22 mouse cellular contexts compared by ENCODE assay signal in the genomic region with DNA sequence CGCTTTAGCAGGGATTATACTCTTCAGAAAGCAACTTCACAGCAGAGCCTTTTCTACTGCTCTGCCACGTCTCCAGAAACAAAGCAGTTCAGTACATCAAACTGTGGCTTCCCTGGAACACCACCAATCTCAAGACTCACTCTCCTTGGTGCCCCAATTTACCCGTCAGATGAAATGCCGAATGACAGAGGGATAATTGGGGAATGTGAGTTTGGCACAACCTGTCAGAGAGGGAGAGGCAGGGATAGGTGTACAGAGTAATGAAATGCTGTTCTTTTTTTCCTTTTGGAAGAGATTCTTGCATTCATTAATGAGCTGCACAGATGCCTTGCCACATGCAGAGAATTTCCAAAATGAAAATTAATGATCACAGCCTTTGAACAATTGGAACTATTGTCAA.
DNase-seq lines count a peak whose midpoint lies in the region; ATAC-seq and TF ChIP-seq lines count a peak whose summit lies in the region.
"Had no signal": no experiment of that assay in that cellular context is flagged by ENCODE, and none has a peak within 500 bp of the region (broad histone marks: within the 10 kb centered on the region; RNA-seq: fewer than 3 reads in every experiment).

No protein-coding gene starts in this region.

- no peak overlapping the region for H3K4me3 ChIP-seq in forebrain, embryonic 11.5 days (ENCODE audit: low read depth, low read length)
- H3K4me3 ChIP-seq in forebrain, embryonic 10.5 days = no peak overlapping the region
- no peak overlapping the region for H3K4me3 ChIP-seq in midbrain, embryonic 16.5 days (ENCODE audit: low read depth, low read length)
- H3K4me3 ChIP-seq in midbrain, embryonic 11.5 days (ENCODE audit: low read depth, low read length) = no peak overlapping the region
- no peak overlapping the region for H3K4me3 ChIP-seq in forebrain, postnatal 0 days (ENCODE audit: low read depth, low read length)
- no peak overlapping the region for H3K4me3 ChIP-seq in neural tube, embryonic 15.5 days (replicated peaks)
- H3K4me3 ChIP-seq: heart, embryonic 13.5 days; intestine, embryonic 15.5 days; kidney, embryonic 15.5 days; limb, embryonic 15.5 days; liver, embryonic 15.5 days; midbrain, embryonic 12.5 days had no signal

- H3K27me3 ChIP-seq in forebrain, embryonic 11.5 days (ENCODE audit: control insufficient read depth, insufficient read depth, low read length) = no peaks in the 10 kb centered on the region
- H3K27me3 ChIP-seq in forebrain, embryonic 10.5 days (ENCODE audit: poor library complexity, severe bottlenecking) = no peaks in the 10 kb centered on the region
- no peaks in the 10 kb centered on the region for H3K27me3 ChIP-seq in midbrain, embryonic 16.5 days (ENCODE audit: control insufficient read depth, insufficient read depth, low read depth, low read length)
- no peaks in the 10 kb centered on the region for H3K27me3 ChIP-seq in midbrain, embryonic 11.5 days (ENCODE audit: control insufficient read depth, insufficient read depth, low read length)
- H3K27me3 ChIP-seq in forebrain, postnatal 0 days (ENCODE audit: insufficient read depth, low read length) = no peaks in the 10 kb centered on the region
- H3K27me3 ChIP-seq in neural tube, embryonic 15.5 days (replicated peaks) = no peaks in the 10 kb centered on the region
- H3K27me3 ChIP-seq: heart, embryonic 13.5 days; intestine, embryonic 15.5 days; kidney, embryonic 15.5 days; limb, embryonic 15.5 days; liver, embryonic 15.5 days; midbrain, embryonic 12.5 days had no signal

- TF ChIP-seq CTCF in forebrain, postnatal 0 days (IDR thresholded peaks at IDR 0.05; ENCODE audit: low read depth) = no peak

- WGBS in forebrain, embryonic 11.5 days = 30% methylated on average over 4 of the region's 4 CpGs
- 46% methylated on average over 4 of the region's 4 CpGs for WGBS in forebrain, embryonic 10.5 days
- WGBS in midbrain, embryonic 16.5 days = 31% methylated on average over 4 of the region's 4 CpGs
- 39% methylated on average over 4 of the region's 4 CpGs for WGBS in midbrain, embryonic 11.5 days
- 13% methylated on average over 4 of the region's 4 CpGs for WGBS in forebrain, postnatal 0 days
- 73% methylated on average over 4 of the region's 4 CpGs for WGBS in neural tube, embryonic 15.5 days

- no peak overlapping the region for H3K4me2 ChIP-seq in forebrain, embryonic 11.5 days (ENCODE audit: low read depth, low read length, severe bottlenecking)
- H3K4me2 ChIP-seq in midbrain, embryonic 16.5 days (ENCODE audit: low read length) = no peak overlapping the region
- no peak overlapping the region for H3K4me2 ChIP-seq in midbrain, embryonic 11.5 days
- no peak overlapping the region for H3K4me2 ChIP-seq in forebrain, postnatal 0 days (ENCODE audit: low read depth)
- no peak overlapping the region for H3K4me2 ChIP-seq in neural tube, embryonic 15.5 days
- H3K4me2 ChIP-seq: heart, embryonic 13.5 days; hindbrain, embryonic 14.5 days; intestine, embryonic 15.5 days; kidney, embryonic 15.5 days; limb, embryonic 15.5 days; liver, embryonic 15.5 days; midbrain, embryonic 12.5 days had no signal

- no peak overlapping the region for H3K9ac ChIP-seq in forebrain, embryonic 11.5 days (ENCODE audit: low read length)
- no peak overlapping the region for H3K9ac ChIP-seq in midbrain, embryonic 16.5 days (ENCODE audit: low read depth, low read length)
- no peak overlapping the region for H3K9ac ChIP-seq in midbrain, embryonic 11.5 days (ENCODE audit: low read length)
- H3K9ac ChIP-seq in forebrain, postnatal 0 days = no peak overlapping the region
- no peak overlapping the region for H3K9ac ChIP-seq in neural tube, embryonic 15.5 days (replicated peaks)
- H3K9ac ChIP-seq: heart, embryonic 13.5 days; hindbrain, embryonic 14.5 days; intestine, embryonic 15.5 days; kidney, embryonic 15.5 days; limb, embryonic 15.5 days; liver, embryonic 15.5 days; midbrain, embryonic 12.5 days had no signal

- ATAC-seq in forebrain, embryonic 11.5 days (replicated peaks; ENCODE audit: low FRiP score) = 0 out of 2 replicates have a peak, but pooled peaks have one; percentile 13
- peak; percentile 54 for ATAC-seq in midbrain, embryonic 16.5 days
- ATAC-seq in midbrain, embryonic 11.5 days (ENCODE audit: low FRiP score) = no peak
- peak; percentile 66 for ATAC-seq in forebrain, postnatal 0 days
- ATAC-seq in inflammation-experienced regulatory T-cells, adult 6 months = no peak
- no peak for ATAC-seq in neural tube, embryonic 15.5 days (ENCODE audit: low FRiP score)
- ATAC-seq: activated CD4-positive, CD25-positive, alpha-beta regulatory T cell, adult 4 months; CD4-positive, CD25-positive, alpha-beta regulatory T cell, adult 4 months; intestine, embryonic 15.5 days had no signal

- no peaks in the 10 kb centered on the region for H3K9me3 ChIP-seq in forebrain, embryonic 11.5 days (ENCODE audit: control insufficient read depth, low read length)
- H3K9me3 ChIP-seq in forebrain, embryonic 10.5 days = no peaks in the 10 kb centered on the region
- no peaks in the 10 kb centered on the region for H3K9me3 ChIP-seq in midbrain, embryonic 16.5 days (replicated peaks; ENCODE audit: control insufficient read depth, low read length, poor library complexity, severe bottlenecking)
- no peaks in the 10 kb centered on the region for H3K9me3 ChIP-seq in midbrain, embryonic 11.5 days (ENCODE audit: control insufficient read depth, low read length)
- H3K9me3 ChIP-seq in forebrain, postnatal 0 days (ENCODE audit: low read length) = no peaks in the 10 kb centered on the region
- H3K9me3 ChIP-seq in neural tube, embryonic 15.5 days (replicated peaks) = no peaks in the 10 kb centered on the region
- H3K9me3 ChIP-seq: heart, embryonic 13.5 days; intestine, embryonic 15.5 days; kidney, embryonic 15.5 days; limb, embryonic 15.5 days; liver, embryonic 15.5 days; midbrain, embryonic 12.5 days had no signal

- DNase-seq in forebrain, embryonic 11.5 days (ENCODE audit: low spot score) = no peak
- no peak for DNase-seq in forebrain, embryonic 10.5 days (ENCODE audit: extremely low spot score, low spot score)
- no peak for DNase-seq in midbrain, embryonic 11.5 days (ENCODE audit: low spot score, missing footprints)
- DNase-seq in forebrain, postnatal 0 days = peak; percentile 30
- DNase-seq: adrenal gland, postnatal 25 days; cerebellum, adult 9-10 months; gastrocnemius, postnatal 14 days; heart, adult 18-20 months; thymus, postnatal 25 days had no signal

- H3K27ac ChIP-seq in forebrain, embryonic 11.5 days (ENCODE audit: low read depth, low read length) = no peak overlapping the region
- H3K27ac ChIP-seq in forebrain, embryonic 10.5 days = no peak overlapping the region
- no peak overlapping the region for H3K27ac ChIP-seq in midbrain, embryonic 16.5 days (ENCODE audit: low read length)
- no peak overlapping the region for H3K27ac ChIP-seq in midbrain, embryonic 11.5 days (ENCODE audit: low read depth, low read length)
- no peak overlapping the region for H3K27ac ChIP-seq in forebrain, postnatal 0 days (ENCODE audit: low read depth, low read length)
- no peak overlapping the region for H3K27ac ChIP-seq in neural tube, embryonic 15.5 days (replicated peaks)
- H3K27ac ChIP-seq: heart, embryonic 13.5 days; hindbrain, embryonic 14.5 days; intestine, embryonic 15.5 days; kidney, embryonic 15.5 days; limb, embryonic 15.5 days; liver, embryonic 15.5 days; macrophage; midbrain, embryonic 12.5 days had no signal

- no peaks in the 10 kb centered on the region for H3K4me1 ChIP-seq in forebrain, embryonic 11.5 days (replicated peaks; ENCODE audit: control insufficient read depth, insufficient read depth, low read length)
- peaks cover 4% of the 10 kb centered on the region; the same call in 1 of the 2 replicates for H3K4me1 ChIP-seq in forebrain, embryonic 10.5 days
- no peaks in the 10 kb centered on the region for H3K4me1 ChIP-seq in midbrain, embryonic 16.5 days (ENCODE audit: control insufficient read depth, insufficient read depth, low read length)
- no peaks in the 10 kb centered on the region for H3K4me1 ChIP-seq in midbrain, embryonic 11.5 days (ENCODE audit: control insufficient read depth, insufficient read depth, low read length)
- no peaks in the 10 kb centered on the region for H3K4me1 ChIP-seq in forebrain, postnatal 0 days (ENCODE audit: insufficient read depth)
- H3K4me1 ChIP-seq in neural tube, embryonic 15.5 days = no peaks in the 10 kb centered on the region
- H3K4me1 ChIP-seq: heart, embryonic 13.5 days; intestine, embryonic 15.5 days; kidney, embryonic 15.5 days; limb, embryonic 15.5 days; liver, embryonic 15.5 days; midbrain, embryonic 12.5 days had no signal

- no peaks in the 10 kb centered on the region for H3K36me3 ChIP-seq in forebrain, embryonic 11.5 days (ENCODE audit: control insufficient read depth, insufficient read depth, low read length)
- H3K36me3 ChIP-seq in forebrain, embryonic 10.5 days (replicated peaks) = no peaks in the 10 kb centered on the region
- H3K36me3 ChIP-seq in midbrain, embryonic 16.5 days (ENCODE audit: control insufficient read depth, insufficient read depth, low read length) = no peaks in the 10 kb centered on the region
- H3K36me3 ChIP-seq in midbrain, embryonic 11.5 days (ENCODE audit: control insufficient read depth, insufficient read depth, low read length) = no peaks in the 10 kb centered on the region
- H3K36me3 ChIP-seq in forebrain, postnatal 0 days (ENCODE audit: insufficient read depth) = no peaks in the 10 kb centered on the region
- no peaks in the 10 kb centered on the region for H3K36me3 ChIP-seq in neural tube, embryonic 15.5 days
- H3K36me3 ChIP-seq: heart, embryonic 13.5 days; intestine, embryonic 15.5 days; kidney, embryonic 15.5 days; limb, embryonic 15.5 days; liver, embryonic 15.5 days; midbrain, embryonic 12.5 days had no signal

Comparison
In these comparisons a context has a peak if more than half of its experiments do, and no peak if none do; other contexts are left out.
1. ATAC-seq: peak in forebrain, embryonic 11.5 days (single experiment), midbrain, embryonic 16.5 days (single experiment) and forebrain, postnatal 0 days (single experiment); none in midbrain, embryonic 11.5 days (single experiment), inflammation-experienced regulatory T-cells, adult 6 months (single experiment) and neural tube, embryonic 15.5 days (single experiment).